Mouse (Mus musculus) spleen, adult 12 weeks (tissue): ENCODE data around the gene Pah.

Experiments used
- DNase-seq: peaks from one replicate; pipeline ENCODE4 v3.0.0; 2022; ENCODE audit warnings: low spot score

Gene Pah

DNA sequence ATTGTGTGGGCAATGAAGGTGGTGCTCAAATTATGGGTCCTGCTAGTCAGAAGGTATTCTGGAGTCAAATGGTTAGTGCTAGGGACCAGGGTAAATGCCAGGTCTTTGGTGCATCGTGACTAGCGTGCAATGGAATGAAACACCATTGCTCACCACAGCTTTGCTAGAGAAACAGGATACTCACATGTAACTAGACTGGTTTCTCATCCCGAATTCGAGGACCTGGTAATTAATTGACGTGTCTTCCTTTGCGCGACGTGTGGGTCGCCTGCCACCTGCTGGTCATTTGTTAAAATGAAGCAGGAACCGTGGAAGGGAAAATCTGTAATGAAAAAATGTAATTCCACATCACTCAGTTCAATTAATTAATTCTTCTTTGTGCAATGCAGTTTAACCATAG lies 17.6 kb upstream of the Pah start:
- DNase-seq = no peak

GRCm38 (mm10) chr10:87508581-87508980 lies 13.0 kb upstream of the Pah start:
- no peak for DNase-seq

DNA sequence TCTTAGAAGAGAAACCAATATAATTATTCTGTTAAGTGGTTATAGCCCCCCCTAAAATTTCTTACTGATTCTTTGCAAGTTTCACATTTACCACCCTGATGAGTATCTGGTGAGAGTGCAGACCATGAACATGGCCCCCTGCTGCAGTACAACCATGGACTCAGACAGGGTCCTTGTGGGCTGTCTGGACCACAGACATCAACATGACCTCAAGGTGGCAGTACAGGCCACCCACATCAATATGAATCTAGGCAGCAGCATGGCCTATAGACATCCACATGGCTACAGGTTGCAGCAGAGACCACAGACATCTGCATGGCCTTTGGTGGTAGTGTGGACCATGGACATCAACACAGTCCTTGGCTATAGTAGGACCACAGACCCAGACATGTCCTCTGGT lies 8.5 kb upstream of the Pah start:
- DNase-seq = no peak

DNA sequence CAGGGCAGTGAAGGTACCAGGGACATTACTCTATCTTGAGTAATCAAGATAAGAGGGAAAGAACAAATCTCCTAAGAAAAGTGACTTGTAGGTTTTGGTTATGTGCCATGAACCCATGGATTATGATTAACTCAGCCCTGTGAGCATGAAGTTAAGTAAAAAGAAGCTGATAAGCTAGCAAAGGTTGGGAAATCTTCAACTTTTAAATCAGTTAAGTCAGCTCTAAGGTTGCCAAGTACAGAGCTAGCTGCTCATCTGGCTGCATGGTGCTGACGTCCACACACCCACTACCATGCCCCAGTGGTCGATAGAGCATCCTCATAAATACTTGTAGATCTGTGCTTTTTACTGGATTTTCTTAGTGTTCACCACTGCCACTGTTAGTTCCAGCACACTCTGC lies 3.0 kb upstream of the Pah start:
- no peak for DNase-seq

DNA sequence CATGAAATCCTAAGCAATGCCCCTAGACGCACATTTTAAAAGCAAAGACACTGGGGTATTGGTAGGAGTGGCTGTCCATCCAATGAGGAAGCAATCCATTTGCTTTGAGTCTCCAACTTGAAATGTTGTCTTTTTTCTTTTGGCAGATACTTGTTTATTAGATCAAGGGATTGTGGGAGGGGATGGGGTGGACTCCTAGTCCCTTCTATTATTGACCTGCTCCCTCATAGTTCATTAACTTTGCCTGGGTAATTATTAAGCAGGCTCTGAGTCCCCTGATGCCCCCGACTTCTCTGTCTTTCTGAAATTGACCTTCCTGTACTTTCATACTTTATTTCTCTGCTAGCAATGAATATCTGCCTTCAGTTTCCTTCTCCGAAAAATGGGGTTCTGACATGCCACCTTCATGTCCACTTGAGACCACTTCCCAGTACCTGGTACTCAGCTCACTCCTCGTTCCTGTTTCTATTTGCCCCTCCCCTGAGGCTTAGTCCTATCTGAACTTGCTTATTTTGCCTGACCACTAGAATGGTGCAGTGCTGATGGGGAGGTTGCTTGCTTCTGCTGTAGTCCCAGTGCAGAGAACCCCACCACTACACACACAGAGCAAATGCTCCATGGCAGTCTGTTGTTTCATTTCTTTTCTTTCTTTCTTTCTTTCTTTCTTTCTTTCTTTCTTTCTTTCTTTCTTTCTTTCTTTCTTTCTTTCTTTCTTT lies 1.0 kb upstream of the Pah start:
- DNase-seq = no peak

DNA sequence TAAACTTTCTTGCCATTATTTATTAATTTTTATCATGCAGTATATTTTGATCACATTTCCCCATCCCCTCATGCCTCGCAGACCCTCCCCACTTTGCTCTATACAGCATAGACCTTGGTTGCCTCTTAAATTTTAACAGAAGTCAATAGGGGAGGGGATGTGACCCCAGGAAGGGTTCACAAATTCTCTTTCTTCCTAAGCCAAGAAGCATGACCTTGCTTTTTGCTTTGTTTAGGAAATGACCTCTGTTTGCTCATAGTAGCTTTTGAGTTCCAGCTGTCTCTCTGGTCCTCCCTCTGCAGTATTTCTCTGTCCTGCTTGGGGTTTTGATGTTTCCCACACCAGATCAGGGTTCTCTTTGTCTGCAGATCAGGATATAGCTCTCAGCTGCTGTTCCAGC lies 12.6 kb downstream of the Pah start:
- no peak for DNase-seq

- DNase-seq = no peak
Measured at GRCm38 (mm10) chr10:87545759-87546158, 24.2 kb downstream of the Pah start.

GRCm38 (mm10) chr10:87546299-87547234 lies 25.0 kb downstream of the Pah start:
- DNase-seq = no peak

DNA sequence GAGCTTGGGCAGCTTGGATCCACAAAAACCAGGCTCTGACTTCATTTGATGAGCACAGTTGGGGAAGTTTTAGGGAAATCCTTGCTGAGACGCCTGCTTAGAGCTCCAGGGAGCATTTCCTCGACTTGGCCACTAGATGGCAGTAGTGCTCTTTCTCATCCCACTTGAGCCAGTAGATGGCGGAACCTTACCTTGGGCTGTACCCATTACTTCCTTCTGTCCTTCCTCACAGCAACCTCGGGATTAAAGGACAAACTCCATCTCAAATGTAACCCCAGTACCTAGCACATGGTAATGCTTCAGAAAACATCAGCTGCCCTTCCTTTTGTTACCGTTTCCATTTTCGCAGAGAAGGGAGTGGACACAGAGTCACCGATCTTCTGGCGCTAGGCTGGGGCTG lies 31.1 kb downstream of the Pah start:
- peak; percentile 11 for DNase-seq

- no peak for DNase-seq
Measured at GRCm38 (mm10) chr10:87556441-87556840, 34.8 kb downstream of the Pah start.

- no peak for DNase-seq
Measured at GRCm38 (mm10) chr10:87563818-87564217, 42.2 kb downstream of the Pah start.

- DNase-seq = no peak
Measured at GRCm38 (mm10) chr10:87565712-87566111, 44.1 kb downstream of the Pah start.

- no peak for DNase-seq
Measured at GRCm38 (mm10) chr10:87572500-87572899, 50.9 kb downstream of the Pah start.

- no peak for DNase-seq
Measured at GRCm38 (mm10) chr10:87586696-87587095, 65.1 kb downstream of the Pah start.

DNA sequence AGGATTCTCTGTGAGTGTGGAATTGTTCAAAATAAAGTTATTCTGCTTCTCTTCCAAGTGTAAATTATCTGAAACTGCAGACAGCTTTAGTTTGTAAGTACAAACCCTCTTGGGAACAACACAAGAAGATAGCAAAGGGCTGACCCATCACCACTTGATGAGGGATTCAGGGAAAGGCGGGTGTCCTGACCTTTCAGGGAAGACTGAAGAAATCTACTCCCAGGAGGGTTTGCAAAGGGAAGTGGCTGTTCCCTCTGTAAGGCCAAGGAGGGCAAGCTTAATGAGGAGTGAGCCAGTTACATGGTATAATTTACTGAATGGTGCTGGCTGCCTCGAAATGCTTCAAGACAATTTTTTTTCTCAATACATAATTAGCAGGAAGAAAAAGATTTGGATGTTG lies 72.3 kb downstream of the Pah start:
- DNase-seq = no peak

GRCm38 (mm10) chr10:87596361-87597074 lies 74.9 kb downstream of the Pah start:
- no peak for DNase-seq

GRCm38 (mm10) chr10:87597075-87597677 lies 75.6 kb downstream of the Pah start:
- DNase-seq = no peak

DNA sequence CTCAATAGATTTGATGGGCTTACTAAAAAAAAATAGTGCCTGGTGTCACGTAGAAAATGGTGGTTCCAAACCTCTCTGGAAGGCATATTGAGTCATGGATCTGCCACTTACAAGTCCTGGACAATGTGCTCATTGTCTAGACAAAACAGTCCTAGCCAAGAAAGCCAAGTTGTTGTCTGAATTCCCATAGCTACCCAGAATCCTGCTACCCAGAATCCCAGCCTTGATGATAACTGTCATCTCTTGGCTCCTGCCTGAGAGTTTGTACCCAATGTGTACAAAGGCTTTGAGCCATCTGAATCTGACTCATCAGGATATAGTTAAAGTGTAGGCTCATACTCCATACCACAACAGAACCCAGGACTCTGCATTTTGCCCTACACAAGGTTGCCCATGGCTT lies 80.6 kb downstream of the Pah start:
- no peak for DNase-seq

DNA sequence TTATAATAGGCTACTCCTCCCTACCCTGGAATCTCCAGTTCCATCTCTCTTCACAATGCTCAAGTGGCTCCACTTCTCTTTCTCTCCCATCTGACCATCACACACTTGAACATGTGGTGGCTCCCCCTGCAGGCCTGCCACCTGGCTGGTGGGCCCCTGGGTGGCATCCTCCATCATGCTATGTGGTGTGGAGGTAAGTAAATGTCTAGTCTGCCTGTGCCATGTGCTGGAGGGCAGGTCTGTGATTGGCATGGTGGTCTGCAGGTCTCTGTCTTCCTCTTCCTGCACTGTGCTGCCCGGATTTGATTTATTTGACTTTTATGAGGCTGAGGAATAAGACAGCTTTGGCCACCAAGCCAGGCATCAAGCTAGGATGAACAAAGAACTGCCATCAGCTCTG lies 103.6 kb downstream of the Pah start:
- no peak for DNase-seq
